Mouse (Mus musculus) brain, embryonic 14.5 days (tissue): Measurements from ENCODE around the gene 1700001J03Rik.
"Not testable (repeated sequence)": the region's sequence is repeated elsewhere in the genome, so short reads cannot be mapped to it uniquely, and the experiment has no call there.

ENCODE experiments used
- CTCF ChIP-seq: fragments of 200-500 bp; IDR thresholded peaks from 2 replicates; pipeline ENCODE4 v1.5.1; 2012; ENCODE audit warnings: inconsistent platforms, mild to moderate bottlenecking, moderate library complexity, borderline replicate concordance; ENCODE audit not compliant: insufficient read depth, insufficient read length; ENCODE audit errors: extremely low read depth
- POLR2A ChIP-seq: fragments of 200-500 bp; IDR thresholded peaks from 2 replicates; pipeline ENCODE4 v1.6.1; 2012; ENCODE audit warnings: mild to moderate bottlenecking, inconsistent platforms, borderline replicate concordance; ENCODE audit not compliant: poor library complexity, insufficient read depth, insufficient read length, severe bottlenecking; ENCODE audit errors: extremely low read depth

DNA sequence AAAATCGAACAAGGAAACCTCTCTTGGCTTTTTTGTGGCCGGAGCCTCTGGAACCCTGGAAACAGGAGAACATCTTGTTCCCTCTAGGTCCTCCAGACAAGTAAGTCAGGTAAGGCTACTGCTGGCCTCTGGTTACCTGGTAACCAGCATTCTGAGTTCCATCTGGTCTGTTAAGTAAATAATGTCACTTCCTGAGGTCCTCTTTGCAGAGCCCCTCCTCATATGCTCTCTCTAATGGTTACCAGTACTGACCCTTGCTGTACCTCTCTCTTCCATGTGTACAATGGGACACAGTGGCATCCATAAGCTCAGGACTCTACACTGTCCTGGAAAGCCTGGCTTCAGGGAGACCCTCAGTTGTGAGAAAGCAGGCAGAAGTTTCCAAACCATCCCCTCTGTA is 14.5 kb downstream of the 1700001J03Rik start, which contains the start of gene Gm6309:
- TF ChIP-seq CTCF, POLR2A: not testable (repeated sequence)
